Mouse (Mus musculus) CH12.LX (cell line): ENCODE measurements around the gene Psmd14. TPM values are rescaled to one million over a fixed set of nuclear protein-coding genes. Genes with fewer than 3 reads are reported as not detected.

ENCODE experiments used
- DNase-seq: peaks from one replicate; pipeline ENCODE4 v3.0.0-alpha.2; 2013; ENCODE audit errors: extremely low read depth
- H3K27ac ChIP-seq: 2 replicates; pipeline ENCODE4 v1.5.1; 2012; ENCODE audit warnings: low read depth, mild to moderate bottlenecking, control low read depth, moderate library complexity; ENCODE audit not compliant: insufficient read depth
- H3K27me3 ChIP-seq: replicated peaks from 2 replicates; pipeline ENCODE3; 2012; ENCODE audit warnings: inconsistent platforms
- H3K36me3 ChIP-seq, 2 experiments: replicated peaks in 1 of 2; 2 replicates each; pipeline versions ENCODE3 to v1.6.1; 2012; ENCODE audit warnings: inconsistent platforms in 1 of 2, low read length in 1 of 2, mild to moderate bottlenecking in 1 of 2, mixed read lengths in 1 of 2, moderate library complexity in 1 of 2; ENCODE audit not compliant: control insufficient read depth in 1 of 2, insufficient read depth in 1 of 2
- H3K4me1 ChIP-seq, 2 experiments: 2 replicates each; pipeline ENCODE4 v1.6.1; 2012; ENCODE audit warnings: inconsistent platforms in 1 of 2, moderate library complexity in 1 of 2; ENCODE audit not compliant: insufficient read depth in 2 of 2, control insufficient read depth in 1 of 2
- H3K4me2 ChIP-seq: 2 replicates; pipeline ENCODE4 v1.6.1; 2012; ENCODE audit warnings: low read depth, mild to moderate bottlenecking, control low read depth; ENCODE audit not compliant: poor library complexity, insufficient read depth, severe bottlenecking
- H3K4me3 ChIP-seq, 3 experiments: fragments of 150-350 bp in 1 of 3; sonication (generic) in 1 of 3; replicated peaks in 1 of 3; 2 replicates each; pipeline versions ENCODE3 to v1.5.1; 2011 to 2012; ENCODE audit warnings: low read depth in 2 of 3, low read length in 2 of 3, mild to moderate bottlenecking in 2 of 3, moderate library complexity in 2 of 3, control low read depth in 1 of 3, improper control_type of control experiment in 1 of 3, inconsistent platforms in 1 of 3, mixed read lengths in 1 of 3; ENCODE audit not compliant: poor library complexity in 1 of 3
- H3K79me2 ChIP-seq: replicated peaks from 2 replicates; pipeline ENCODE4 v1.6.1; 2012; ENCODE audit warnings: mild to moderate bottlenecking, moderate library complexity; ENCODE audit not compliant: control insufficient read depth, poor library complexity, insufficient read depth, severe bottlenecking; ENCODE audit errors: extremely low read depth
- H3K9ac ChIP-seq: 2 replicates; pipeline ENCODE4 v1.6.1; 2012; ENCODE audit warnings: low read depth, mild to moderate bottlenecking, control low read depth, moderate library complexity; ENCODE audit not compliant: insufficient read depth
- H3K9me3 ChIP-seq: replicated peaks from 2 replicates; pipeline ENCODE3; 2012; ENCODE audit warnings: low read length, inconsistent platforms, mixed read lengths
- CHD1 ChIP-seq: IDR thresholded peaks from 2 replicates; pipeline ENCODE4 v1.6.1; 2012; ENCODE audit warnings: low read depth, low read length, improper control_type of control experiment, inconsistent platforms
- CHD2 ChIP-seq: IDR thresholded peaks from 2 replicates; pipeline ENCODE4 v1.6.1; 2011; ENCODE audit warnings: low read length, improper control_type of control experiment
- CTCF ChIP-seq, 2 experiments: IDR thresholded peaks in 1 of 2; conservative IDR thresholded peaks in 1 of 2; 2 replicates each; pipeline ENCODE4 v1.5.1; 2011 to 2012; ENCODE audit warnings: low read depth in 2 of 2, low read length in 2 of 2, improper control_type of control experiment in 1 of 2, inconsistent platforms in 1 of 2, mild to moderate bottlenecking in 1 of 2, moderate library complexity in 1 of 2
- E2F4 ChIP-seq: IDR thresholded peaks from 2 replicates; pipeline ENCODE4 v1.6.1; 2011; ENCODE audit warnings: low read depth, low read length, improper control_type of control experiment; ENCODE audit not compliant: insufficient replicate concordance
- GABPA ChIP-seq: IDR thresholded peaks from 2 replicates; pipeline ENCODE4 v1.6.1; 2012; ENCODE audit warnings: low read depth, low read length, improper control_type of control experiment, inconsistent platforms; ENCODE audit not compliant: insufficient replicate concordance
- HCFC1 ChIP-seq: IDR thresholded peaks from 2 replicates; pipeline ENCODE4 v1.6.1; 2012; ENCODE audit warnings: low read depth, mild to moderate bottlenecking, inconsistent platforms, low read length, improper control_type of control experiment
- KAT2A ChIP-seq: IDR thresholded peaks from 2 replicates; pipeline ENCODE4 v1.6.1; 2012; ENCODE audit warnings: low read length, improper control_type of control experiment, inconsistent platforms; ENCODE audit not compliant: insufficient replicate concordance
- MAFK ChIP-seq: IDR thresholded peaks from 2 replicates; pipeline ENCODE4 v1.6.1; 2011; ENCODE audit warnings: low read length, improper control_type of control experiment; ENCODE audit not compliant: insufficient replicate concordance
- MAZ ChIP-seq: IDR thresholded peaks from 2 replicates; pipeline ENCODE4 v1.6.1; 2012; ENCODE audit warnings: low read depth, mild to moderate bottlenecking, inconsistent platforms, low read length, improper control_type of control experiment, moderate library complexity
- MXI1 ChIP-seq: IDR thresholded peaks from 2 replicates; pipeline ENCODE4 v1.6.1; 2011; ENCODE audit warnings: mild to moderate bottlenecking, low read depth, low read length, improper control_type of control experiment
- MYC ChIP-seq: IDR thresholded peaks from 2 replicates; pipeline ENCODE4 v1.6.1; 2011; ENCODE audit warnings: low read depth, mild to moderate bottlenecking, improper control_type of control experiment, low read length
- NELFE ChIP-seq: IDR thresholded peaks from 2 replicates; pipeline ENCODE4 v1.6.1; 2011; ENCODE audit warnings: low read depth, low read length, improper control_type of control experiment
- RAD21 ChIP-seq: IDR thresholded peaks from 2 replicates; pipeline ENCODE4 v1.6.1; 2011; ENCODE audit warnings: low read depth, mild to moderate bottlenecking, low read length, improper control_type of control experiment, moderate library complexity
- RCOR1 ChIP-seq: conservative IDR thresholded peaks from 2 replicates; pipeline ENCODE4 v1.6.1; 2012; ENCODE audit warnings: low read depth, mild to moderate bottlenecking, inconsistent platforms, low read length, improper control_type of control experiment
- SIN3A ChIP-seq: IDR thresholded peaks from 2 replicates; pipeline ENCODE4 v1.6.1; 2012; ENCODE audit warnings: low read length, improper control_type of control experiment, inconsistent platforms
- TBP ChIP-seq: conservative IDR thresholded peaks from 2 replicates; pipeline ENCODE4 v1.6.1; 2011; ENCODE audit warnings: low read depth, low read length, improper control_type of control experiment
- TCF12 ChIP-seq: IDR thresholded peaks from 2 replicates; pipeline ENCODE4 v1.6.1; 2014; ENCODE audit warnings: low read depth, mild to moderate bottlenecking, inconsistent platforms, low read length, improper control_type of control experiment
- UBTF ChIP-seq: IDR thresholded peaks from 2 replicates; pipeline ENCODE4 v1.6.1; 2012; ENCODE audit warnings: low read depth, mild to moderate bottlenecking, inconsistent platforms, low read length, improper control_type of control experiment, moderate library complexity
- USF1 ChIP-seq: IDR thresholded peaks from 2 replicates; pipeline ENCODE4 v1.6.1; 2014; ENCODE audit warnings: low read depth, mild to moderate bottlenecking, inconsistent platforms, low read length, improper control_type of control experiment
- USF2 ChIP-seq: conservative IDR thresholded peaks from 2 replicates; pipeline ENCODE4 v1.6.1; 2011; ENCODE audit warnings: low read depth, low read length, improper control_type of control experiment
- ZKSCAN1 ChIP-seq: IDR thresholded peaks from 2 replicates; pipeline ENCODE4 v1.6.1; 2012; ENCODE audit warnings: low read depth, inconsistent platforms, low read length, improper control_type of control experiment, borderline replicate concordance
- ZMIZ1 ChIP-seq: IDR thresholded peaks from 2 replicates; pipeline ENCODE4 v1.6.1; 2012; ENCODE audit warnings: low read depth, mild to moderate bottlenecking, inconsistent platforms, low read length, improper control_type of control experiment
- ZNF384 ChIP-seq: IDR thresholded peaks from 2 replicates; pipeline ENCODE4 v1.6.1; 2012; ENCODE audit warnings: low read depth, low read length, improper control_type of control experiment, inconsistent platforms
- dilution Hi-C: fragments of 300-500 bp; cut with MboI; formaldehyde crosslinking; loops from 2 replicates; pipeline ENCODE4 v1.14.3; 2020; ENCODE audit warnings: low sequenced_read_pairs; ENCODE audit not compliant: extremely low pct_unique_long_range_greater_than_20kb, extremely low pct_ligation_motif_present
- in situ Hi-C: fragments of 300-500 bp; cut with MboI; formaldehyde crosslinking; loops from 3 replicates; pipeline ENCODE4 v1.14.3; 2019; ENCODE audit warnings: low sequenced_read_pairs, low pct_ligation_motif_present, low pct_unique_long_range_greater_than_20kb, mixed read lengths
- polyA plus RNA-seq: library from polyadenylated mRNA; unstranded; fragments of >175 nt; gene quantifications from 2 replicates; pipeline ENCODE4 v1.2.1, GENCODE M21; 2012; ENCODE audit warnings: low read depth; ENCODE audit not compliant: insufficient read length
- total RNA-seq, 2 experiments: library from RNA; depleted of rRNA; stranded (reverse); fragments of 300-350 nt in 1 of 2; fragments of >200 nt in 1 of 2; gene quantifications; 2 replicates each; pipeline ENCODE4 v1.2.3; 2012 to 2014

Gene Psmd14
- total and polyA plus RNA-seq, 3 experiments: 159 to 418 (median 267) TPM

- Histone ChIP-seq H3K36me3 (peaks cover 12 to 50% of the 10 kb centered on the region in 2 experiments), H3K4me1 (no peaks in the 10 kb centered on the region), H3K9ac (no peak overlapping the region), H3K27ac (no peak overlapping the region), H3K9me3 (no peaks in the 10 kb centered on the region), H3K4me3 (no peak overlapping the region), H3K79me2 (peaks cover 5% of the 10 kb centered on the region; the same call in 1 of the 2 replicates), H3K27me3 (no peaks in the 10 kb centered on the region), H3K4me2 (no peak overlapping the region)
- in situ Hi-C loops: no loop called here
- no peak for DNase-seq
- dilution Hi-C loops: no loop called here
- TF ChIP-seq E2F4: no peak
- TF ChIP-seq MXI1: no peak
- no peak for TF ChIP-seq SIN3A
- no peak for TF ChIP-seq KAT2A
- no peak for TF ChIP-seq CHD1
- TF ChIP-seq MAZ: no peak
- no peak for TF ChIP-seq RCOR1
- no peak for TF ChIP-seq HCFC1
- TF ChIP-seq TCF12: no peak
- no peak for TF ChIP-seq MYC
- no peak for TF ChIP-seq ZNF384
- no peak for TF ChIP-seq GABPA
- TF ChIP-seq TBP: no peak
- no peak for TF ChIP-seq UBTF
- TF ChIP-seq RAD21: no peak
- TF ChIP-seq USF2: no peak
- TF ChIP-seq ZKSCAN1: no peak
- TF ChIP-seq MAFK: no peak
These were observed 53.1 kb downstream of the Psmd14 start for GRCm38 (mm10) chr2:61764470-61765105.

- no peaks in the 10 kb centered on the region for H3K27me3 ChIP-seq
- H3K79me2 ChIP-seq: peaks cover 5% of the 10 kb centered on the region; the same call in 1 of the 2 replicates
- H3K4me2 ChIP-seq: no peak overlapping the region
- H3K9ac ChIP-seq: no peak overlapping the region
- in situ Hi-C loops (no loop called here), dilution Hi-C loops (no loop called here)
- TF ChIP-seq CHD1 (no peak), USF1 (no peak), RAD21 (no peak), MXI1 (no peak), CHD2 (no peak), CTCF (conservative IDR thresholded peaks at IDR 0.05 in 1 of 2, IDR thresholded peaks at IDR 0.05 in 1 of 2; ENCODE audit: low read depth in 2 of 2, low read length in 2 of 2) (no peak), GABPA (no peak), MAFK (no peak), ZKSCAN1 (no peak), NELFE (no peak), ZMIZ1 (no peak), USF2 (no peak)
- peaks cover 9 to 42% of the 10 kb centered on the region in 2 experiments for H3K36me3 ChIP-seq
- H3K4me1 ChIP-seq: no peaks in the 10 kb centered on the region
- no peaks in the 10 kb centered on the region for H3K9me3 ChIP-seq
- H3K4me3 ChIP-seq: no peak overlapping the region
- no peak for DNase-seq
- no peak overlapping the region for H3K27ac ChIP-seq
These were observed 54.0 kb downstream of the Psmd14 start for GRCm38 (mm10) chr2:61765526-61765925.
